Mouse (Mus musculus) gastrocnemius, adult 2 months (tissue): ENCODE data around the gene Gm6583. TPM values are rescaled to one million over a fixed set of nuclear protein-coding genes. Genes with fewer than 3 reads are reported as not detected.

Source experiments
- DNase-seq: peaks from one replicate; pipeline ENCODE4 v3.0.0; 2022
- H3K27ac ChIP-seq: fragments of 200-600 bp; 2 replicates; pipeline ENCODE4 v1.8.1; 2022; ENCODE audit warnings: mild to moderate bottlenecking
- H3K4me3 ChIP-seq: fragments of 200-600 bp; 2 replicates; pipeline ENCODE4 v1.8.1; 2022; ENCODE audit warnings: mild to moderate bottlenecking, moderate library complexity
- CTCF ChIP-seq: fragments of 200-600 bp; IDR thresholded peaks from 2 replicates; pipeline ENCODE4 v1.8.1; 2022; ENCODE audit warnings: antibody characterized with exemption, mild to moderate bottlenecking, moderate library complexity
- intact Hi-C: fragments of 180-260 bp; cut with DNase I; formaldehyde crosslinking; loops from one replicate; pipeline ENCODE4 v1.15.1; 2025
- total RNA-seq, 2 experiments: library from RNA; stranded (reverse); gene quantifications; 2 replicates each; pipeline ENCODE4 v1.2.3; 2021

Gm6583 gene
- total RNA-seq, 2 experiments from 2014 or later, result not detected

- intact Hi-C loops, result no loop called here
- TF ChIP-seq CTCF, result no peak
- 0 out of 2 replicates have a peak overlapping the region, but pooled peaks have one; percentile 4 for H3K27ac ChIP-seq
Observed at GRCm38 (mm10) chr5:112317328-112317727, 38.5 kb downstream of the Gm6583 start.

GRCm38 (mm10) chr5:112316468-112316867 is 39.4 kb downstream of the Gm6583 start:
- no peak for DNase-seq
- Histone ChIP-seq H3K4me3 (no peak overlapping the region), H3K27ac (no peak overlapping the region)
- intact Hi-C loops, result no loop called here
- TF ChIP-seq CTCF, result no peak

More at GRCm38 (mm10) chr5:112317328-112317727, 38.5 kb downstream of the Gm6583 start:
- no peak overlapping the region for H3K4me3 ChIP-seq
- DNase-seq, result peak; percentile 28

GRCm38 (mm10) chr5:112313222-112313885 is 42.5 kb downstream of the Gm6583 start:
- no peak overlapping the region for H3K4me3 ChIP-seq
- H3K27ac ChIP-seq, result no peak overlapping the region
- no peak for TF ChIP-seq CTCF
- DNase-seq, result peak; percentile 10
- intact Hi-C loops, result no loop called here

- no peak for TF ChIP-seq CTCF
- peak; percentile 8 for DNase-seq
- Histone ChIP-seq H3K4me3 (no peak overlapping the region), H3K27ac (no peak overlapping the region)
- intact Hi-C loops, result no loop called here
Observed at GRCm38 (mm10) chr5:112305842-112306241, 50.0 kb downstream of the Gm6583 start.

Other genes starting within 250 kb of the Gm6583 start
- gene Cryba4, start 103.5 kb downstream of the Gm6583 start, total RNA-seq, result under 1 TPM in 1 of 2 experiments, not detected in 1; 0.86 TPM
- gene Crybb1, start 100.2 kb downstream of the Gm6583 start, total RNA-seq, result 1 to 10 TPM; 1.6 to 3.7 TPM
- 10 to 100 TPM; 12.6 to 25.4 TPM for gene Tpst2, start 79.3 kb downstream of the Gm6583 start, total RNA-seq
- 10 to 100 TPM; 10.6 to 15.5 TPM for gene Tfip11, start 29.7 kb downstream of the Gm6583 start, total RNA-seq
- 1 to 10 TPM; 4.2 to 5.6 TPM for gene Srrd, start 13.0 kb downstream of the Gm6583 start, total RNA-seq
- gene Hps4, start 12.9 kb downstream of the Gm6583 start, total RNA-seq, result 1 to 10 TPM; 4.3 to 6.3 TPM
- gene Asphd2, start 38.8 kb upstream of the Gm6583 start, total RNA-seq, result under 1 TPM; 0.17 to 0.18 TPM
- gene Gm6588, start 93.4 kb upstream of the Gm6583 start, total RNA-seq, result not detected
- gene Sez6l, start 221.2 kb upstream of the Gm6583 start, total RNA-seq, result not detected